ENCODE assay signal across 11 mouse cellular contexts in the genomic region with DNA sequence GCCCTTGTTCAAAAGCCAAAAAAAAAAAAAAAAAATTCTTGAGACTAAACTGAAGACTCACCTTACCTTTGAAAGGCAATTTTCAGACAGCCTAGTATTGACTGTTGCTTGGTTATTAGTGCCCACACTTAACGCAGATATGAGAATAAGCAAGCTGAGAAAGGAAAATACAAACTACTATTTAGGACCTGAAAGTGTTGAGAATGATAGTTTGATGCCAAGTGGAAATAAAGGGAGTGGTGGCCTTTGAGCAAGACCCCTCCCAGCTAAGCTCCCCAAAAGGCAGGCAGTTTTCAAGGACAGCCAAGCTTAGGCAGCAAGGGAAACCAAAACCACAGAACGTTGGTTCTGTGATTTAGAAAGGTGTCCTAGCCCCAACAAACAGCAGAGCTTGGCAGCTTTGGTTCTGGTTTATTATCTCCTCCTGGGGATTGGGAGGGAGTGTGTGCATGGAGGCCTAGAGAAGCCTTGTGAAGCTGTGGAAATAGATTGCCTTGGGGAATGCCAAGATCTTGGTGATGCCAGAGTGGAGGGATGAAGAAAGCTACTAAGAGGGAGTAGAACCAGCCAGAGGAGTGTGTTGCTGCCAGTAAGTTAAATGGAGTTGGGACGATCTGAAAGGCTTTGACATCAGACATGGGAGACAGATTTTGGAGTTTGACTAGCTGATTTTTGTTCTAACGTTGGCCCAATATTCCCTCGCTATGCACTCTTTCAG. TPM values are rescaled to one million over a fixed set of nuclear protein-coding genes. Genes with fewer than 3 reads are reported as not detected.
DNase-seq lines count a peak whose midpoint lies in the region; ATAC-seq and TF ChIP-seq lines count a peak whose summit lies in the region.
"Had no signal": no experiment of that assay in that cellular context is flagged by ENCODE, and none has a peak within 500 bp of the region (broad histone marks: within the 10 kb centered on the region; RNA-seq: fewer than 3 reads in every experiment).

No protein-coding gene starts in this region.

- no peak for ATAC-seq in heart, embryonic 15.5 days (replicated peaks; ENCODE audit: insufficient number of reproducible peaks, insufficient read depth, low FRiP score, low read depth)
- ATAC-seq in midbrain, embryonic 15.5 days (replicated peaks), result no peak
- no peak for ATAC-seq in embryonic facial prominence, embryonic 15.5 days (ENCODE audit: insufficient number of reproducible peaks, low FRiP score, low TSS enrichment, low read depth)
- no peak for ATAC-seq in stomach, postnatal 0 days (ENCODE audit: low FRiP score, low TSS enrichment)

- H3K4me2 ChIP-seq in heart, embryonic 15.5 days, result no peak overlapping the region
- H3K4me2 ChIP-seq in midbrain, embryonic 15.5 days, result no peak overlapping the region
- no peak overlapping the region for H3K4me2 ChIP-seq in embryonic facial prominence, embryonic 15.5 days (replicated peaks)
- no peak overlapping the region for H3K4me2 ChIP-seq in stomach, postnatal 0 days (replicated peaks; ENCODE audit: low read depth)
- H3K4me2 ChIP-seq: hindbrain, embryonic 15.5 days had no signal

- H3K4me3 ChIP-seq in heart, embryonic 15.5 days, result no peak overlapping the region
- no peak overlapping the region for H3K4me3 ChIP-seq in midbrain, embryonic 15.5 days
- no peak overlapping the region for H3K4me3 ChIP-seq in midbrain, embryonic 10.5 days
- H3K4me3 ChIP-seq in embryonic facial prominence, embryonic 15.5 days (replicated peaks), result no peak overlapping the region
- no peak overlapping the region for H3K4me3 ChIP-seq in stomach, postnatal 0 days (ENCODE audit: low read depth, low read length)
- H3K4me3 ChIP-seq: hindbrain, embryonic 15.5 days had no signal

- H3K27me3 ChIP-seq in heart, embryonic 15.5 days, result no peaks in the 10 kb centered on the region
- no peaks in the 10 kb centered on the region for H3K27me3 ChIP-seq in midbrain, embryonic 15.5 days (replicated peaks)
- H3K27me3 ChIP-seq in midbrain, embryonic 10.5 days (ENCODE audit: low read depth, poor library complexity, severe bottlenecking), result no peaks in the 10 kb centered on the region
- H3K27me3 ChIP-seq in embryonic facial prominence, embryonic 15.5 days, result no peaks in the 10 kb centered on the region
- no peaks in the 10 kb centered on the region for H3K27me3 ChIP-seq in stomach, postnatal 0 days (ENCODE audit: control insufficient read depth, insufficient read depth, low read length)
- H3K27me3 ChIP-seq: hindbrain, embryonic 15.5 days had no signal

- peak overlapping the region; percentile 8; the same call in 1 of the 2 replicates for H3K27ac ChIP-seq in heart, embryonic 15.5 days
- 0 out of 2 replicates have a peak overlapping the region, but pooled peaks have one; percentile 45 for H3K27ac ChIP-seq in midbrain, embryonic 15.5 days
- H3K27ac ChIP-seq in midbrain, embryonic 10.5 days (replicated peaks), result no peak overlapping the region
- peak overlapping the region; percentile 40 for H3K27ac ChIP-seq in embryonic facial prominence, embryonic 15.5 days (replicated peaks)
- H3K27ac ChIP-seq in stomach, postnatal 0 days (replicated peaks), result 0 out of 2 replicates have a peak overlapping the region, but pooled peaks have one; percentile 35
- H3K27ac ChIP-seq: hindbrain, embryonic 15.5 days; macrophage had no signal

- no peak for TF ChIP-seq EP300 in stomach, postnatal 0 days (optimal IDR thresholded peaks at IDR 0.05)

- 62% methylated on average over 5 of the region's 5 CpGs for WGBS in heart, embryonic 15.5 days
- WGBS in midbrain, embryonic 15.5 days, result 72% methylated on average over 5 of the region's 5 CpGs
- WGBS in midbrain, embryonic 10.5 days, result 80% methylated on average over 5 of the region's 5 CpGs
- WGBS in embryonic facial prominence, embryonic 15.5 days, result 55% methylated on average over 5 of the region's 5 CpGs
- 56% methylated on average over 5 of the region's 5 CpGs for WGBS in stomach, postnatal 0 days

- H3K36me3 ChIP-seq in heart, embryonic 15.5 days, result peaks cover 98% of the 10 kb centered on the region
- H3K36me3 ChIP-seq in midbrain, embryonic 15.5 days (replicated peaks), result peaks cover 95% of the 10 kb centered on the region
- peaks cover 99% of the 10 kb centered on the region for H3K36me3 ChIP-seq in midbrain, embryonic 10.5 days
- peaks cover 97% of the 10 kb centered on the region for H3K36me3 ChIP-seq in embryonic facial prominence, embryonic 15.5 days
- peaks cover 71% of the 10 kb centered on the region for H3K36me3 ChIP-seq in stomach, postnatal 0 days (ENCODE audit: control insufficient read depth, insufficient read depth, low read length)

- no peak for TF ChIP-seq CTCF in stomach, postnatal 0 days (IDR thresholded peaks at IDR 0.05; ENCODE audit: low read depth)

- no peaks in the 10 kb centered on the region for H3K4me1 ChIP-seq in heart, embryonic 15.5 days (replicated peaks)
- H3K4me1 ChIP-seq in midbrain, embryonic 15.5 days, result no peaks in the 10 kb centered on the region
- no peaks in the 10 kb centered on the region for H3K4me1 ChIP-seq in midbrain, embryonic 10.5 days
- 0 out of 2 replicates have a peak, but pooled peaks cover 2% of the 10 kb centered on the region for H3K4me1 ChIP-seq in embryonic facial prominence, embryonic 15.5 days
- H3K4me1 ChIP-seq in stomach, postnatal 0 days (replicated peaks; ENCODE audit: control insufficient read depth, insufficient read depth), result no peaks in the 10 kb centered on the region
- H3K4me1 ChIP-seq: hindbrain, embryonic 15.5 days had no signal

- DNase-seq in heart, adult 8-10 months (ENCODE audit: low spot score), result no peak
- no peak for DNase-seq in midbrain, embryonic 10.5 days (ENCODE audit: low spot score)
- DNase-seq in stomach, postnatal 0 days (ENCODE audit: low spot score), result no peak
- no peak for DNase-seq in spleen, adult 18-20 months

- no peak overlapping the region for H3K9ac ChIP-seq in heart, embryonic 15.5 days
- no peak overlapping the region for H3K9ac ChIP-seq in midbrain, embryonic 15.5 days
- no peak overlapping the region for H3K9ac ChIP-seq in embryonic facial prominence, embryonic 15.5 days
- no peak overlapping the region for H3K9ac ChIP-seq in stomach, postnatal 0 days (ENCODE audit: low read length)
- H3K9ac ChIP-seq: hindbrain, embryonic 15.5 days had no signal

- H3K9me3 ChIP-seq in heart, embryonic 15.5 days (replicated peaks), result no peaks in the 10 kb centered on the region; the same call in 1 of the 2 replicates
- H3K9me3 ChIP-seq in midbrain, embryonic 15.5 days, result no peaks in the 10 kb centered on the region
- peaks cover 6% of the 10 kb centered on the region for H3K9me3 ChIP-seq in midbrain, embryonic 10.5 days (replicated peaks)
- H3K9me3 ChIP-seq in embryonic facial prominence, embryonic 15.5 days (replicated peaks), result no peaks in the 10 kb centered on the region
- H3K9me3 ChIP-seq in stomach, postnatal 0 days (ENCODE audit: control insufficient read depth, low read length), result no peaks in the 10 kb centered on the region
- H3K9me3 ChIP-seq: hindbrain, embryonic 15.5 days had no signal

RNA-seq across cellular contexts. Expression of gene Bag6, which starts 13.1 kb away (rescaled TPM):
- 40.8 and 44.0 TPM in 2 replicates for polyA plus RNA-seq in heart, embryonic 15.5 days (2015; fragmentation: Nextera tagmentation; extraction: Ambion mirVana)
- total RNA-seq in heart, adult 8-10 months (2022), result 100 to 1,000 TPM; 233 to 266 (median 242) TPM
- 82.9 and 83.4 TPM in 2 replicates for polyA plus RNA-seq in midbrain, embryonic 15.5 days (2015; fragmentation: Nextera tagmentation; extraction: Ambion mirVana)
- polyA plus RNA-seq in midbrain, embryonic 10.5 days (2016; fragmentation: Nextera tagmentation; extraction: Ambion mirVana), result 56.6 and 67.4 TPM in 2 replicates
- 57.8 TPM in 2 replicates for polyA plus RNA-seq in embryonic facial prominence, embryonic 15.5 days (2015; fragmentation: Nextera tagmentation; extraction: Ambion mirVana)
- 28.1 and 30.6 TPM in 2 replicates for polyA plus RNA-seq in stomach, postnatal 0 days (2015; fragmentation: Nextera tagmentation; extraction: Ambion mirVana)

RNA-seq across cellular contexts. Expression of gene Apom, which starts 16.2 kb away (rescaled TPM):
- 0.57 and 4.7 TPM in 2 replicates for polyA plus RNA-seq in heart, embryonic 15.5 days (2015; fragmentation: Nextera tagmentation; extraction: Ambion mirVana)
- under 1 TPM in 1 of 4 experiments, not detected in 3; 0.26 TPM for total RNA-seq in heart, adult 8-10 months (2022)
- polyA plus RNA-seq in midbrain, embryonic 15.5 days (2015; fragmentation: Nextera tagmentation; extraction: Ambion mirVana), result 0.56 and 1.4 TPM in 2 replicates
- 0.53 and 0.66 TPM in 2 replicates for polyA plus RNA-seq in midbrain, embryonic 10.5 days (2016; fragmentation: Nextera tagmentation; extraction: Ambion mirVana)
- polyA plus RNA-seq in embryonic facial prominence, embryonic 15.5 days (2015; fragmentation: Nextera tagmentation; extraction: Ambion mirVana), result 0.17 TPM in 1 of 2 replicates, not detected in the other
- 1.3 and 3.2 TPM in 2 replicates for polyA plus RNA-seq in stomach, postnatal 0 days (2015; fragmentation: Nextera tagmentation; extraction: Ambion mirVana)
- total RNA-seq: common myeloid progenitor, adult 5-6 weeks; left cerebral cortex, postnatal 36 days had no signal
- polyA plus RNA-seq: macrophage had no signal

RNA-seq across cellular contexts. Expression of gene Prrc2a, which starts 16.6 kb away (rescaled TPM):
- 95.1 and 142 TPM in 2 replicates for polyA plus RNA-seq in heart, embryonic 15.5 days (2015; fragmentation: Nextera tagmentation; extraction: Ambion mirVana)
- total RNA-seq in heart, adult 8-10 months (2022), result 100 to 1,000 TPM; 130 to 143 (median 140) TPM
- polyA plus RNA-seq in midbrain, embryonic 15.5 days (2015; fragmentation: Nextera tagmentation; extraction: Ambion mirVana), result 188 and 203 TPM in 2 replicates
- polyA plus RNA-seq in midbrain, embryonic 10.5 days (2016; fragmentation: Nextera tagmentation; extraction: Ambion mirVana), result 173 and 198 TPM in 2 replicates
- polyA plus RNA-seq in embryonic facial prominence, embryonic 15.5 days (2015; fragmentation: Nextera tagmentation; extraction: Ambion mirVana), result 179 and 198 TPM in 2 replicates
- 45.4 and 49.3 TPM in 2 replicates for polyA plus RNA-seq in stomach, postnatal 0 days (2015; fragmentation: Nextera tagmentation; extraction: Ambion mirVana)

RNA-seq across cellular contexts. Expression of gene D17H6S53E, which starts 21.9 kb away (rescaled TPM):
- polyA plus RNA-seq in heart, embryonic 15.5 days (2015; fragmentation: Nextera tagmentation; extraction: Ambion mirVana), result 10.1 and 11.2 TPM in 2 replicates
- 10 to 100 TPM; 27.8 to 33.4 (median 30.3) TPM for total RNA-seq in heart, adult 8-10 months (2022)
- polyA plus RNA-seq in midbrain, embryonic 15.5 days (2015; fragmentation: Nextera tagmentation; extraction: Ambion mirVana), result 8.3 and 9.6 TPM in 2 replicates
- 9.5 and 9.6 TPM in 2 replicates for polyA plus RNA-seq in midbrain, embryonic 10.5 days (2016; fragmentation: Nextera tagmentation; extraction: Ambion mirVana)
- 11.2 and 12.2 TPM in 2 replicates for polyA plus RNA-seq in embryonic facial prominence, embryonic 15.5 days (2015; fragmentation: Nextera tagmentation; extraction: Ambion mirVana)
- 14.4 and 15.5 TPM in 2 replicates for polyA plus RNA-seq in stomach, postnatal 0 days (2015; fragmentation: Nextera tagmentation; extraction: Ambion mirVana)

RNA-seq across cellular contexts. Expression of gene Csnk2b, which starts 26.2 kb away (rescaled TPM):
- 200 and 211 TPM in 2 replicates for polyA plus RNA-seq in heart, embryonic 15.5 days (2015; fragmentation: Nextera tagmentation; extraction: Ambion mirVana)
- total RNA-seq in heart, adult 8-10 months (2022), result 100 to 1,000 TPM; 152 to 184 (median 155) TPM
- 316 and 319 TPM in 2 replicates for polyA plus RNA-seq in midbrain, embryonic 15.5 days (2015; fragmentation: Nextera tagmentation; extraction: Ambion mirVana)
- polyA plus RNA-seq in midbrain, embryonic 10.5 days (2016; fragmentation: Nextera tagmentation; extraction: Ambion mirVana), result 299 and 306 TPM in 2 replicates
- polyA plus RNA-seq in embryonic facial prominence, embryonic 15.5 days (2015; fragmentation: Nextera tagmentation; extraction: Ambion mirVana), result 278 and 279 TPM in 2 replicates
- 323 and 329 TPM in 2 replicates for polyA plus RNA-seq in stomach, postnatal 0 days (2015; fragmentation: Nextera tagmentation; extraction: Ambion mirVana)
